Mouse (Mus musculus) megakaryocyte progenitor cell, adult 5-6 weeks (primary cell): Measurements from ENCODE around the gene Btbd35f9. TPM values are rescaled to one million over a fixed set of nuclear protein-coding genes. Genes with fewer than 3 reads are reported as not detected.
"Not testable (repeated sequence)": the region's sequence is repeated elsewhere in the genome, so short reads cannot be mapped to it uniquely, and the experiment has no call there.

Experiments
- ATAC-seq: replicated peaks from 2 replicates; pipeline ENCODE4 v1.8.0; 2016; ENCODE audit warnings: mild to moderate bottlenecking, moderate TSS enrichment, inconsistent platforms; ENCODE audit not compliant: poor library complexity
- total RNA-seq, 2 experiments: library from RNA; stranded (forward) in 1 of 2; stranded (reverse) in 1 of 2; fragments of 157-497, 149-512 nt in 1 of 2; fragments of 200-1000 nt in 1 of 2; gene quantifications; 2 replicates each; pipeline versions ENCODE4 v1.2.3 to v1.2.4; 2015 to 2017

The Btbd35f9 gene
- total RNA-seq (2015) (not detected in 2 replicates), total RNA-seq (2017) (not detected in 2 replicates)

- not testable (repeated sequence) for ATAC-seq
These were observed at the start of gene Btbd35f9 for GRCm38 (mm10) chrX:34161399-34161798. Gene Btbd35f9, minus strand, starts transcription at chrX:34161499.

Other genes starting within 250 kb of the Btbd35f9 start
- gene Btbd35f6, start 205.0 kb downstream of the Btbd35f9 start, total RNA-seq (2015), result not detected in 2 replicates
- gene Btbd35f6, start 205.0 kb downstream of the Btbd35f9 start, total RNA-seq (2017), result not detected in 2 replicates
- gene Gm21870, start 174.7 kb downstream of the Btbd35f9 start, total RNA-seq (2015), result not detected in 2 replicates
- not detected in 2 replicates for gene Gm21870, start 174.7 kb downstream of the Btbd35f9 start, total RNA-seq (2017)
- gene Spin2g, start 77.2 kb upstream of the Btbd35f9 start, total RNA-seq (2015), result not detected in 2 replicates
- gene Spin2g, start 77.2 kb upstream of the Btbd35f9 start, total RNA-seq (2017), result not detected in 2 replicates